Mouse (Mus musculus) splenic B cell, adult 2 months (primary cell): ENCODE data around the gene Gm20662.

Experiments used
- DNase-seq: peaks from one replicate; pipeline ENCODE4 v3.0.0-alpha.2; 2011; ENCODE audit warnings: low read depth, low spot score
- H3K27me3 ChIP-seq: 2 replicates; pipeline ENCODE4 v1.6.1; 2012; ENCODE audit warnings: mild to moderate bottlenecking, low read length, moderate library complexity, mixed read lengths; ENCODE audit not compliant: control insufficient read depth, poor library complexity, insufficient read depth, severe bottlenecking
- H3K36me3 ChIP-seq: 2 replicates; pipeline ENCODE4 v1.6.1; 2012; ENCODE audit warnings: mild to moderate bottlenecking, low read length, moderate library complexity, mixed read lengths; ENCODE audit not compliant: control insufficient read depth, poor library complexity, insufficient read depth, severe bottlenecking

Gm20662 gene

GRCm38 (mm10) chr9:108017127-108017526, 21.0 kb downstream of the Gm20662 start:
- no peaks in the 10 kb centered on the region for H3K27me3 ChIP-seq
- no peak for DNase-seq
- 0 out of 2 replicates have a peak, but pooled peaks cover 4% of the 10 kb centered on the region for H3K36me3 ChIP-seq

DNA sequence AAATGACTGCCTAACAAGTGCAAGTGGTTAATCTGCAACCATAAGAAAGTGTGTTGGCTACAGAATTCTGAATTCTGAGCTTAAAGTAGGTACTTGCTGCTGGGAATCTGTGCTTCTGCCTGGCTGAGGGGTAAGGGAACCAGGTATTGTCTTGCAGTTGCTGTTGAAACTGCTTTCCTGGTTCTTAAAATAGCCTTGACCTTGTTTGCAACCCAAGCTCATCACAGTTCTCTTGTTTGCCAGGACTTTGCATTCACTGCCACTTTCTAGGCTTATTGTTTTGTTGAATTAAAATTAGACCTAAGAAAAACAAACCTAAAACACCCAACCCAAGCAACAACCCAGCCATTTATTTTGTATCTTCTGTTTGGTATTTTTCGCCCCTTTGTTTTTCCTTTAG, 24.6 kb downstream of the Gm20662 start:
- peaks cover 4% of the 10 kb centered on the region for H3K36me3 ChIP-seq
- no peaks in the 10 kb centered on the region for H3K27me3 ChIP-seq
- DNase-seq = no peak

DNA sequence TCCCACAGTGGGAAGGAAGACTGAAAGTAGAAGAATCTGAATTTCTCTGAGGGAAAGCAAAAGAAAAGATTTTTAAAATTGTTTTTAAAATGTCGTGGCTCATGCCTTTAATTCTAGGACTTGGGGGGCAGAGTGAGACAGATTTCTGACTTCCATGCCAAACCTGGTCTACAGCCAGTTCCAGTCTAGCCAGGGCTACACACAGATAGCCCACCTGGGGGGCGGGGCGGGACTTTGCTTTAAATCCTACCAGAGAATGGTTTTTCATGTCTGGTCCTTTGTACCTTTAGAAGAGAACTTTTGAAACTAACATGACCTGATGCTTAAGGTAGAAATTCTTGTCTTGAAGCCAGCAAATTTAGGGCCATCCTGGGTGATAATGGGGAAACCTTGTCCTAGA, 27.1 kb downstream of the Gm20662 start:
- Histone ChIP-seq H3K27me3 (no peaks in the 10 kb centered on the region), H3K36me3 (peaks cover 8% of the 10 kb centered on the region)
- DNase-seq = no peak

DNA sequence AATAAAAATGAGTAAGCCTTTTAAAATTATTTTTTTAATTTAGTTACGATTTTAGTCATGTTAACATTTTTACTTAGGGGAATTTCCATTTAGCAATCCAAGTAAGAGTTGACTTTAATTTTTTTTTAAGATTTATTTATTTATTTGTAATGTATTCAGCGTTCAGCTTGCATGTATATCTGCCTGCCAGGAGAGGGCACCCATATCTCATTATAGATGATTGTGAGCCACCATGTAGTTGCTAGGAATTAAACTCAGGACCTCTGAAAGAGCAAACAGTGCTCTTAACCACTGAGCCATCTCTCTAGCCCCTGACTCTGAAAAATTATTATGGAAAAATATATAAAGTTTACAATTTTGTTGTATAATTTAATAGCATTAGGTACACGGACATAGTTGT, 30.4 kb downstream of the Gm20662 start:
- DNase-seq = peak; percentile 49

DNA sequence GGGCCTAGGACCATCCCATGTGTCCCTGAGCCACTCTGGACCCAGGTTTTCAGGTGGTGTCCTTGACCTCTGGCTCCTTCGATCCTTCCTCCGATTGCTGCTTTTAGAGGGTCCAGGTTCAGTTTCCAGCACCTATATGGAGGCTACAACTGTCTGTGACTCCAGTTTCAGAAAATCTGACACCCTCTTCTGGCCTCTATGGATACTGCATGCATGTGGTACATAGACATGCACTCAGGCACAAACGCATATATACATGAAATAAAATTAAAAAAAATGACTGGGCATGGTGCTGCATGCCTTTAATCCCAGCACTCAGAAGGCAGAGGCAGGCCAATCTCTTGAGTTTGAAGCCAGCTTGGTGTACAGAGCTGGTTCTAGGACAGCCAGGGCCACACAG, 31.7 kb downstream of the Gm20662 start:
- Histone ChIP-seq H3K36me3 (peaks cover 16% of the 10 kb centered on the region), H3K27me3 (no peaks in the 10 kb centered on the region)
- peak; percentile 13 for DNase-seq

More for the DNA sequence above, 30.4 kb downstream of the Gm20662 start:
- Histone ChIP-seq H3K36me3 (peaks cover 11% of the 10 kb centered on the region), H3K27me3 (no peaks in the 10 kb centered on the region)

- Histone ChIP-seq H3K27me3 (no peaks in the 10 kb centered on the region), H3K36me3 (peaks cover 17% of the 10 kb centered on the region)
- no peak for DNase-seq
These were observed 36.0 kb downstream of the Gm20662 start for GRCm38 (mm10) chr9:108032126-108032525.

DNA sequence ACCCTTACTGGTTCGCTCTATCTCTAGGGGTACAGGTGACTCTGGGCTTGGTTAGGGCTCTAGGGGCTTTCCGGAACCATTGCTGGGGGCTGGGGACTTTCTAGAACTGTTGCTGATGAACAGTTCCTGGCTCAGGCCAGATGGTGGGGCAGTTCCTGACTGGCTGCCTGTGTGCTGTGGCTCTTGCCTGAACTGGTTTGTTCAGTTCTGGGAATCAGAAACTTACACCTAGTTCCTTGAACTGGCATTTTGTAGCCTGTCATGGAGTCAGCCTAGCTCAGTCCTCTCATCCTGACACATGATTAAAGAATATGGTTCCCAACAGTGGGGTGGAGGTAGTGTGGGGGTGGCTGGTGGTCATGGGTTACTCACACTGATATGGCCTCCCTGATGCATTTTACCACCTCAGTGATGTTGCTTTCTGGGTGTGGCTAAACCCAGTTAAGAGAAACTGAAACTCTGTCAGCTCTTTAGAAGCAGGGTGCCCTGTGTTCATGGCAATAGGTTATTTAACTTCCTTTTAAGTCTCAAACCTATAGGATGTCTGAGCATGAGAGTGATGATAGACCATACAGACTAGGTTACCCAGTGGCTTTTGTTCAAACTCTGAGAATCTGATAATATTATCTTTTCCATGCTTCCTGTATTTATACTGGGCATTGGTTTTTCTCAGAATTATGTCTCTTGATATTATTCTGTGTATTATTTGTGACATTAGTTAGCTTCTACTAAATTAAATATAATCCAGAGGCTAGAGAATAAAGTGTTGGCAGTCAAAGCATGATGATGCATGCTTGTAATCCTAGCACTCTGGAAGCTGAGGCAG, 39.4 kb downstream of the Gm20662 start:
- Histone ChIP-seq H3K27me3 (no peaks in the 10 kb centered on the region), H3K36me3 (peaks cover 14% of the 10 kb centered on the region)
- DNase-seq = peak; percentile 67

GRCm38 (mm10) chr9:108044751-108045492, 48.8 kb downstream of the Gm20662 start:
- Histone ChIP-seq H3K36me3 (peaks cover 7% of the 10 kb centered on the region), H3K27me3 (no peaks in the 10 kb centered on the region)
- no peak for DNase-seq

- no peaks in the 10 kb centered on the region for H3K27me3 ChIP-seq
- peaks cover 6% of the 10 kb centered on the region for H3K36me3 ChIP-seq
- no peak for DNase-seq
These were observed 50.4 kb downstream of the Gm20662 start for GRCm38 (mm10) chr9:108046582-108046981.

- no peak for DNase-seq
- Histone ChIP-seq H3K27me3 (no peaks in the 10 kb centered on the region), H3K36me3 (peaks cover 8% of the 10 kb centered on the region)
These were observed 51.7 kb downstream of the Gm20662 start for GRCm38 (mm10) chr9:108047601-108048565.

DNA sequence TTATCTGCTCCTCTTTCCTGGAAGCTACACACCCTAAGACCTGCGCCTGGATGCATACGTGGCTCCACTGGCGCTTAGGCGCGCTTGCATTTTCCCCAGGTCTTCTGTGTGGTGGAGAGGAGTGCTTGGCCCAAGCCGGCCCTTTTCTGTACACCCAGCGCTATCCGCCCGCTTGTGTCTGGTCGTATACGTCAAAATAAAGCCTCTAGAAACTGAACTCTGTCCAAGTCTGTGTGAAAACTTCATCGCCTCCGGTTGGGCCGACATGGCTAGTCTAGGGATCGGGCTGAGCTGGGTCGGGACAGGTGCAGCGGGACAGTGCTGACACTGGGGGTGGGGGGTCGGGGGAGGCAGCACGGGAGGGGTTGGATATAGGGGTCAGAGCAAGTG, 52.4 kb downstream of the Gm20662 start:
- H3K27me3 ChIP-seq = no peaks in the 10 kb centered on the region
- no peak for DNase-seq
- peaks cover 8% of the 10 kb centered on the region for H3K36me3 ChIP-seq

DNA sequence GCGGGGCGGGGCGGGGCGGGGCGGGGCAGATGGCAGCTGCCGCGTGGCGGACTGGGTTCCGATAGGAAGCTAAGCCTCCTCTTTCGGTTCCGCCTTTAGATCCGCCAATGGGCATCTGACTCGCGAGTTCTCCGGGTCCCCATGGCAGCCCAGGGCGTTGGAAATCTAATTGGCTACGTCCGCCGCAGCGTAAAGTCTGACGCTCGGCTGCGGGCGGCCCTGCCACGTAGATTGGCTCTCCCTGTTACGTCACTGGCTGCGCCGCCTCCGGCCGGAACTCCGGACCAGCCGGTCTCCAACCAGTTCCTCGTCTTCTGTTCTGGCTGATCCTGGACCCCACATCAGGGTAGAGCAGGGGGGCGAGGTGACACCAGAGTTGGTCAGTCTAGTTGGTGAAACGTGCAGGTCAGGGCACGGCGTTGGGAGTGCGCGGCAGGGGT, 52.9 kb downstream of the Gm20662 start, which contains the start of gene Gmppb:
Gmppb (plus strand) TSS at position 227 of the 440 bp plus-strand sequence.
- peak; percentile 98 for DNase-seq
- no peaks in the 10 kb centered on the region for H3K27me3 ChIP-seq
- H3K36me3 ChIP-seq = peaks cover 8% of the 10 kb centered on the region

DNA sequence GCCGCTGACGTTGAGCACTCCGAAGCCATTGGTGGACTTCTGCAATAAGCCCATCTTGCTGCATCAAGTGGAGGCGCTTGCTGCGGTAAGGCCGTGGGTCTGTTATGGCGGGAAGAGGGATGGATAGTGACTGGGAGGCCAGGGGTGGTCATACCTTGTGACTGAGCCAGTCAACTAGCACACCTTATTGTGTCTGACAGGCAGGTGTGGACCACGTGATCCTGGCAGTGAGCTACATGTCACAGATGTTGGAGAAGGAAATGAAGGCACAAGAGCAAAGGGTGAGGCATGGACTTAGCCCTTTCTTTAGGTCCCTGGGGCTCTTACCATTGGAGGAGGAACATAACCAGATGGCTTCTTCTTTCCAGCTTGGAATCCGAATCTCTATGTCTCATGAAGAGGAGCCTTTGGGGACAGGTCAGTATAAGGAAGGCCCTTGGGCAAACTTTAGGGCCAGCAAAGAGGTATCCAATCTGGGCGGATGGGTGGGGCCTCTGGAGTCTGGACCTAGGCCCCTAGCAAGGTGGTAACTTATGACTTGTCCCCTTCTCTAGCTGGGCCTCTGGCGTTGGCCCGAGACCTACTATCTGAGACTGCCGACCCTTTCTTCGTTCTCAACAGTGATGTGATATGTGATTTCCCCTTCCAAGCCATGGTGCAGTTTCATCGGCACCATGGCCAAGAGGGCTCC, 53.6 kb downstream of the Gm20662 start:
- DNase-seq = no peak
- Histone ChIP-seq H3K27me3 (no peaks in the 10 kb centered on the region), H3K36me3 (peaks cover 8% of the 10 kb centered on the region)
